Mouse (Mus musculus) MEL (cell line): ENCODE results near the gene Il17rc. TPM values are rescaled to one million over a fixed set of nuclear protein-coding genes. Genes with fewer than 3 reads are reported as not detected.

Experiments
- DNase-seq: peaks from one replicate; pipeline ENCODE4 v3.0.0; 2011; ENCODE audit warnings: low read depth, low spot score
- H3K27ac ChIP-seq: 2 replicates; pipeline ENCODE4 v1.5.1; 2012; ENCODE audit warnings: low read depth, mild to moderate bottlenecking, control low read depth, low read length, moderate library complexity; ENCODE audit not compliant: control insufficient read depth
- H3K27me3 ChIP-seq, 2 experiments: fragments of 150-350 bp in 1 of 2; sonication (generic) in 1 of 2; 2 replicates each; pipeline ENCODE4 v1.6.1; 2012; ENCODE audit warnings: low read length in 2 of 2, mild to moderate bottlenecking in 2 of 2, improper control_type of control experiment in 1 of 2, moderate library complexity in 1 of 2; ENCODE audit not compliant: insufficient read depth in 2 of 2, control insufficient read depth in 1 of 2
- H3K36me3 ChIP-seq, 2 experiments: 2 replicates each; pipeline ENCODE4 v1.6.1; 2012 to 2014; ENCODE audit warnings: low read length in 2 of 2, improper control_type of control experiment in 1 of 2, inconsistent platforms in 1 of 2, mild to moderate bottlenecking in 1 of 2; ENCODE audit not compliant: insufficient read depth in 2 of 2, control insufficient read depth in 1 of 2
- H3K4me1 ChIP-seq, 2 experiments: fragments of 150-350 bp in 1 of 2; sonication (generic) in 1 of 2; 2 replicates each; pipeline ENCODE4 v1.6.1; 2012; ENCODE audit warnings: low read length in 2 of 2, improper control_type of control experiment in 1 of 2, mild to moderate bottlenecking in 1 of 2; ENCODE audit not compliant: insufficient read depth in 2 of 2, control insufficient read depth in 1 of 2
- H3K4me3 ChIP-seq, 2 experiments: fragments of 150-350 bp in 1 of 2; sonication (generic) in 1 of 2; 2 replicates each; pipeline ENCODE4 v1.5.1; 2012; ENCODE audit warnings: low read depth in 2 of 2, low read length in 2 of 2, mild to moderate bottlenecking in 2 of 2, moderate library complexity in 2 of 2, control low read depth in 1 of 2, improper control_type of control experiment in 1 of 2; ENCODE audit not compliant: control insufficient read depth in 1 of 2, insufficient read depth in 1 of 2
- H3K79me2 ChIP-seq: 2 replicates; pipeline ENCODE4 v1.6.1; 2012; ENCODE audit warnings: mild to moderate bottlenecking, low read length, moderate library complexity; ENCODE audit not compliant: control insufficient read depth, poor library complexity, insufficient read depth
- H3K9ac ChIP-seq: 2 replicates; pipeline ENCODE4 v1.6.1; 2012; ENCODE audit warnings: low read depth, mild to moderate bottlenecking, control low read depth, low read length, moderate library complexity; ENCODE audit not compliant: control insufficient read depth, poor library complexity, severe bottlenecking
- H3K9me3 ChIP-seq: fragments of 150-350 bp; sonication (generic); replicated peaks from 2 replicates; pipeline ENCODE4 v1.6.1; 2012; ENCODE audit warnings: mild to moderate bottlenecking, low read length, improper control_type of control experiment, moderate library complexity; ENCODE audit not compliant: insufficient read depth
- BHLHE40 ChIP-seq: IDR thresholded peaks from 2 replicates; pipeline ENCODE4 v1.6.1; 2012; ENCODE audit warnings: low read depth, mild to moderate bottlenecking, inconsistent platforms, low read length, improper control_type of control experiment, borderline replicate concordance
- CHD2 ChIP-seq: IDR thresholded peaks from 2 replicates; pipeline ENCODE4 v1.6.1; 2011; ENCODE audit warnings: low read length, improper control_type of control experiment
- EP300 ChIP-seq, 2 experiments: IDR thresholded peaks; 2 replicates each; pipeline ENCODE4 v1.6.1; 2011; ENCODE audit warnings: improper control_type of control experiment in 2 of 2, low read length in 2 of 2, low read depth in 1 of 2, mild to moderate bottlenecking in 1 of 2
- HCFC1 ChIP-seq: IDR thresholded peaks from 2 replicates; pipeline ENCODE4 v1.6.1; 2012; ENCODE audit warnings: low read depth, mild to moderate bottlenecking, inconsistent platforms, low read length, improper control_type of control experiment, moderate library complexity
- JUND ChIP-seq: IDR thresholded peaks from 2 replicates; pipeline ENCODE4 v1.6.1; 2011; ENCODE audit warnings: low read depth, mild to moderate bottlenecking, improper control_type of control experiment, low read length
- MAZ ChIP-seq: IDR thresholded peaks from 2 replicates; pipeline ENCODE4 v1.6.1; 2012; ENCODE audit warnings: low read depth, mild to moderate bottlenecking, inconsistent platforms, low read length, improper control_type of control experiment
- MXI1 ChIP-seq: IDR thresholded peaks from 2 replicates; pipeline ENCODE4 v1.6.1; 2011; ENCODE audit warnings: mild to moderate bottlenecking, low read depth, low read length, improper control_type of control experiment
- POLR2AphosphoS2 ChIP-seq: IDR thresholded peaks from 2 replicates; pipeline ENCODE4 v1.6.1; 2011; ENCODE audit warnings: low read length, improper control_type of control experiment
- RAD21 ChIP-seq: IDR thresholded peaks from 2 replicates; pipeline ENCODE4 v1.6.1; 2011; ENCODE audit warnings: mild to moderate bottlenecking, low read depth, low read length, improper control_type of control experiment
- SMC3 ChIP-seq: IDR thresholded peaks from 2 replicates; pipeline ENCODE4 v1.6.1; 2011; ENCODE audit warnings: low read depth, low read length, improper control_type of control experiment
- TAL1 ChIP-seq: IDR thresholded peaks from 2 replicates; pipeline ENCODE4 v1.6.1; 2012; ENCODE audit warnings: mild to moderate bottlenecking, inconsistent platforms, low read length, moderate library complexity, mixed read lengths
- USF2 ChIP-seq, 2 experiments: IDR thresholded peaks; 2 replicates each; pipeline ENCODE4 v1.6.1; 2011 to 2012; ENCODE audit warnings: improper control_type of control experiment in 2 of 2, low read length in 2 of 2, borderline replicate concordance in 1 of 2, inconsistent platforms in 1 of 2, low read depth in 1 of 2, mild to moderate bottlenecking in 1 of 2; ENCODE audit not compliant: insufficient read depth in 1 of 2
- ZC3H11A ChIP-seq: IDR thresholded peaks from 2 replicates; pipeline ENCODE4 v1.6.1; 2012; ENCODE audit warnings: low read depth, mild to moderate bottlenecking, inconsistent platforms, low read length, improper control_type of control experiment
- polyA plus RNA-seq, 2 experiments: library from polyadenylated mRNA; stranded (reverse) in 1 of 2; unstranded in 1 of 2; fragments of >175 nt in 1 of 2; fragments of >200 nt in 1 of 2; gene quantifications; 2 replicates each; pipeline versions ENCODE4 v1.2.1 to v1.2.4; 2012; ENCODE audit warnings: low replicate concordance in 2 of 2, low read depth in 1 of 2; ENCODE audit not compliant: insufficient read length in 2 of 2, insufficient read depth in 1 of 2, missing spikeins in 1 of 2
- total RNA-seq: library from RNA; depleted of rRNA; stranded (reverse); fragments of 300-350 nt; gene quantifications from 2 replicates; pipeline ENCODE4 v1.2.3, GENCODE M21; 2012

Gene Il17rc
- total and polyA plus RNA-seq, 3 experiments = 1.2 to 1.8 TPM; not detected in 1

- Histone ChIP-seq H3K4me1 (peaks cover 2 to 3% of the 10 kb centered on the region in 2 experiments; a peak in 3 of 4 replicates), H3K4me3 (no peak within 1 kb of the TSS)
Measured at GRCm38 (mm10) chr6:113501388-113502084, 30.3 kb downstream of the Il17rc start, which contains the start of gene Prrt3. Gene Prrt3 (minus strand): TSS chr6:113501931.

GRCm38 (mm10) chr6:113502801-113503200 is 31.6 kb downstream of the Il17rc start:
- peaks cover 2 to 3% of the 10 kb centered on the region in 2 experiments; a peak in 3 of 4 replicates for H3K4me1 ChIP-seq
- H3K27ac ChIP-seq = no peak overlapping the region
- no peaks in the 10 kb centered on the region for H3K79me2 ChIP-seq
- H3K9ac ChIP-seq = no peak overlapping the region
- H3K9me3 ChIP-seq = no peaks in the 10 kb centered on the region
- no peaks in the 10 kb centered on the region for H3K27me3 ChIP-seq
- H3K4me3 ChIP-seq = no peak overlapping the region
- peaks cover 0 to 6% of the 10 kb centered on the region in 2 experiments; a peak in 2 of 4 replicates for H3K36me3 ChIP-seq
- no peak for DNase-seq
- no peak for TF ChIP-seq USF2 (IDR thresholded peaks at IDR 0.05; ENCODE audit: borderline replicate concordance in 1 of 2, insufficient read depth in 1 of 2, low read depth in 1 of 2, low read length in 2 of 2)
- no peak for TF ChIP-seq JUND
- no peak for TF ChIP-seq RAD21
- no peak for TF ChIP-seq ZC3H11A
- no peak for TF ChIP-seq TAL1
- no peak for TF ChIP-seq SMC3
- no peak for TF ChIP-seq EP300 (IDR thresholded peaks at IDR 0.05; ENCODE audit: low read depth in 1 of 2, low read length in 2 of 2)
- TF ChIP-seq MAZ = no peak
- TF ChIP-seq HCFC1 = no peak
- TF ChIP-seq MXI1 = no peak

More at GRCm38 (mm10) chr6:113501388-113502084, 30.3 kb downstream of the Il17rc start, which contains the start of gene Prrt3:
- Histone ChIP-seq H3K79me2 (no peaks in the 10 kb centered on the region), H3K9ac (no peak within 1 kb of the TSS), H3K27ac (no peak within 1 kb of the TSS), H3K9me3 (no peaks in the 10 kb centered on the region), H3K27me3 (no peaks in the 10 kb centered on the region), H3K36me3 (peaks cover 0 to 6% of the 10 kb centered on the region in 2 experiments; a peak in 2 of 4 replicates)
- TF ChIP-seq POLR2AphosphoS2 (no peak), JUND (no peak), BHLHE40 (no peak), CHD2 (no peak)
- no peak for DNase-seq

- Histone ChIP-seq H3K9me3 (no peaks in the 10 kb centered on the region), H3K27me3 (no peaks in the 10 kb centered on the region), H3K27ac (no peak overlapping the region), H3K9ac (no peak overlapping the region), H3K4me1 (no peaks in the 10 kb centered on the region; a peak in 1 of 4 replicates), H3K4me3 (no peak overlapping the region), H3K79me2 (no peaks in the 10 kb centered on the region), H3K36me3 (no peaks in the 10 kb centered on the region)
- TF ChIP-seq SMC3 = no peak
- no peak for DNase-seq
Measured at GRCm38 (mm10) chr6:113505689-113506088, 34.5 kb downstream of the Il17rc start.
